Mouse (Mus musculus): ENCODE results near the gene Stk36.

GRCm38 (mm10) chr1:74643926-74644325, 42.7 kb downstream of the Stk36 start:
- no peak for TF ChIP-seq ZC3H11A (IDR thresholded peaks at IDR 0.05; ENCODE audit: borderline replicate concordance, low read depth, low read length)
- no peak for TF ChIP-seq ZNF384 (IDR thresholded peaks at IDR 0.05; ENCODE audit: low read depth, low read length)
- no peak for TF ChIP-seq MAFK (IDR thresholded peaks at IDR 0.05; ENCODE audit: insufficient read depth, low read depth, low read length)
- TF ChIP-seq CHD2 (IDR thresholded peaks at IDR 0.05; ENCODE audit: low read depth, low read length) = no peak

Measured in ES-E14 (cell line).